Mouse (Mus musculus): ENCODE results near the gene Tax1bp3.

GRCm38 (mm10) chr11:73199230-73199712 lies 22.4 kb downstream of the Tax1bp3 start, which contains the start of gene Shpk:
- TF ChIP-seq CTCF (IDR thresholded peaks at IDR 0.05; ENCODE audit: low read depth) = no peak
- no peak for TF ChIP-seq EP300 (IDR thresholded peaks at IDR 0.05; ENCODE audit: low read depth)
